Mouse (Mus musculus) MEL (cell line): ENCODE measurements around the gene Cd209b. TPM values are rescaled to one million over a fixed set of nuclear protein-coding genes. Genes with fewer than 3 reads are reported as not detected.
A peak's percentile ranks its signal among the peaks of the same experiment; 100 is the strongest.

Experiments
- DNase-seq: peaks from one replicate; pipeline ENCODE4 v3.0.0; 2011; ENCODE audit warnings: low read depth, low spot score
- H3K27ac ChIP-seq: 2 replicates; pipeline ENCODE4 v1.5.1; 2012; ENCODE audit warnings: low read depth, mild to moderate bottlenecking, control low read depth, low read length, moderate library complexity; ENCODE audit not compliant: control insufficient read depth
- H3K27me3 ChIP-seq, 2 experiments: fragments of 150-350 bp in 1 of 2; sonication (generic) in 1 of 2; 2 replicates each; pipeline ENCODE4 v1.6.1; 2012; ENCODE audit warnings: low read length in 2 of 2, mild to moderate bottlenecking in 2 of 2, improper control_type of control experiment in 1 of 2, moderate library complexity in 1 of 2; ENCODE audit not compliant: insufficient read depth in 2 of 2, control insufficient read depth in 1 of 2
- H3K36me3 ChIP-seq, 2 experiments: 2 replicates each; pipeline ENCODE4 v1.6.1; 2012 to 2014; ENCODE audit warnings: low read length in 2 of 2, improper control_type of control experiment in 1 of 2, inconsistent platforms in 1 of 2, mild to moderate bottlenecking in 1 of 2; ENCODE audit not compliant: insufficient read depth in 2 of 2, control insufficient read depth in 1 of 2
- H3K4me1 ChIP-seq, 2 experiments: fragments of 150-350 bp in 1 of 2; sonication (generic) in 1 of 2; 2 replicates each; pipeline ENCODE4 v1.6.1; 2012; ENCODE audit warnings: low read length in 2 of 2, improper control_type of control experiment in 1 of 2, mild to moderate bottlenecking in 1 of 2; ENCODE audit not compliant: insufficient read depth in 2 of 2, control insufficient read depth in 1 of 2
- H3K4me3 ChIP-seq, 2 experiments: fragments of 150-350 bp in 1 of 2; sonication (generic) in 1 of 2; 2 replicates each; pipeline ENCODE4 v1.5.1; 2012; ENCODE audit warnings: low read depth in 2 of 2, low read length in 2 of 2, mild to moderate bottlenecking in 2 of 2, moderate library complexity in 2 of 2, control low read depth in 1 of 2, improper control_type of control experiment in 1 of 2; ENCODE audit not compliant: control insufficient read depth in 1 of 2, insufficient read depth in 1 of 2
- H3K79me2 ChIP-seq: 2 replicates; pipeline ENCODE4 v1.6.1; 2012; ENCODE audit warnings: mild to moderate bottlenecking, low read length, moderate library complexity; ENCODE audit not compliant: control insufficient read depth, poor library complexity, insufficient read depth
- H3K9ac ChIP-seq: 2 replicates; pipeline ENCODE4 v1.6.1; 2012; ENCODE audit warnings: low read depth, mild to moderate bottlenecking, control low read depth, low read length, moderate library complexity; ENCODE audit not compliant: control insufficient read depth, poor library complexity, severe bottlenecking
- H3K9me3 ChIP-seq: fragments of 150-350 bp; sonication (generic); replicated peaks from 2 replicates; pipeline ENCODE4 v1.6.1; 2012; ENCODE audit warnings: mild to moderate bottlenecking, low read length, improper control_type of control experiment, moderate library complexity; ENCODE audit not compliant: insufficient read depth
- CHD1 ChIP-seq: IDR thresholded peaks from 2 replicates; pipeline ENCODE4 v1.6.1; 2012; ENCODE audit warnings: low read depth, mild to moderate bottlenecking, inconsistent platforms, low read length, improper control_type of control experiment
- CTCF ChIP-seq, 3 experiments: IDR thresholded peaks in 2 of 3; conservative IDR thresholded peaks in 1 of 3; 2 replicates each; pipeline ENCODE4 v1.5.1; 2011 to 2012; ENCODE audit warnings: low read length in 3 of 3, low read depth in 2 of 3, mild to moderate bottlenecking in 2 of 3, improper control_type of control experiment in 1 of 3, inconsistent platforms in 1 of 3, mixed read lengths in 1 of 3, moderate library complexity in 1 of 3; ENCODE audit not compliant: control insufficient read depth in 1 of 3, insufficient read depth in 1 of 3, poor library complexity in 1 of 3, severe bottlenecking in 1 of 3
- GABPA ChIP-seq: IDR thresholded peaks from 2 replicates; pipeline ENCODE4 v1.6.1; 2012; ENCODE audit warnings: low read depth, mild to moderate bottlenecking, inconsistent platforms, low read length, improper control_type of control experiment, moderate library complexity
- HCFC1 ChIP-seq: IDR thresholded peaks from 2 replicates; pipeline ENCODE4 v1.6.1; 2012; ENCODE audit warnings: low read depth, mild to moderate bottlenecking, inconsistent platforms, low read length, improper control_type of control experiment, moderate library complexity
- KAT2A ChIP-seq: conservative IDR thresholded peaks from 2 replicates; pipeline ENCODE4 v1.6.1; 2012; ENCODE audit warnings: low read depth, low read length, improper control_type of control experiment, inconsistent platforms
- MAFK ChIP-seq: IDR thresholded peaks from 2 replicates; pipeline ENCODE4 v1.6.1; 2011; ENCODE audit warnings: low read depth, mild to moderate bottlenecking, low read length, improper control_type of control experiment, borderline replicate concordance
- MYB ChIP-seq: IDR thresholded peaks from 2 replicates; pipeline ENCODE4 v1.6.1; 2011; ENCODE audit warnings: mild to moderate bottlenecking, low read depth, low read length, improper control_type of control experiment
- MYC ChIP-seq: IDR thresholded peaks from 2 replicates; pipeline ENCODE4 v1.6.1; 2011; ENCODE audit warnings: low read depth, mild to moderate bottlenecking, low read length, improper control_type of control experiment, moderate library complexity
- RAD21 ChIP-seq: IDR thresholded peaks from 2 replicates; pipeline ENCODE4 v1.6.1; 2011; ENCODE audit warnings: mild to moderate bottlenecking, low read depth, low read length, improper control_type of control experiment
- SMC3 ChIP-seq: IDR thresholded peaks from 2 replicates; pipeline ENCODE4 v1.6.1; 2011; ENCODE audit warnings: low read depth, low read length, improper control_type of control experiment
- TBP ChIP-seq: IDR thresholded peaks from 2 replicates; pipeline ENCODE4 v1.8.0; 2011; ENCODE audit warnings: low read depth, low read length, improper control_type of control experiment
- UBTF ChIP-seq: IDR thresholded peaks from 2 replicates; pipeline ENCODE4 v1.6.1; 2012; ENCODE audit warnings: low read depth, mild to moderate bottlenecking, inconsistent platforms, low read length, improper control_type of control experiment, moderate library complexity, borderline replicate concordance; ENCODE audit not compliant: insufficient read depth
- polyA plus RNA-seq, 2 experiments: library from polyadenylated mRNA; stranded (reverse) in 1 of 2; unstranded in 1 of 2; fragments of >175 nt in 1 of 2; fragments of >200 nt in 1 of 2; gene quantifications; 2 replicates each; pipeline versions ENCODE4 v1.2.1 to v1.2.4; 2012; ENCODE audit warnings: low replicate concordance in 2 of 2, low read depth in 1 of 2; ENCODE audit not compliant: insufficient read length in 2 of 2, insufficient read depth in 1 of 2, missing spikeins in 1 of 2
- total RNA-seq: library from RNA; depleted of rRNA; stranded (reverse); fragments of 300-350 nt; gene quantifications from 2 replicates; pipeline ENCODE4 v1.2.3, GENCODE M21; 2012; rRNA removed

The Cd209b gene
- total RNA-seq: not detected in 2 replicates
- not detected for polyA plus RNA-seq

GRCm38 (mm10) chr8:3926744-3927143 is at the start of gene Cd209b:
TSS of gene Cd209b (minus strand) at chr8:3926844.
- no peaks in the 10 kb centered on the region for H3K36me3 ChIP-seq
- H3K4me1 ChIP-seq: no peaks in the 10 kb centered on the region
- no peak within 1 kb of the TSS for H3K4me3 ChIP-seq
- H3K79me2 ChIP-seq: no peaks in the 10 kb centered on the region
- H3K27me3 ChIP-seq: no peaks in the 10 kb centered on the region
- H3K9ac ChIP-seq: no peak within 1 kb of the TSS
- DNase-seq: no peak
- no peaks in the 10 kb centered on the region for H3K9me3 ChIP-seq
- no peak within 1 kb of the TSS for H3K27ac ChIP-seq
- TF ChIP-seq MYC (no peak), MAFK (no peak), KAT2A (no peak)

DNA sequence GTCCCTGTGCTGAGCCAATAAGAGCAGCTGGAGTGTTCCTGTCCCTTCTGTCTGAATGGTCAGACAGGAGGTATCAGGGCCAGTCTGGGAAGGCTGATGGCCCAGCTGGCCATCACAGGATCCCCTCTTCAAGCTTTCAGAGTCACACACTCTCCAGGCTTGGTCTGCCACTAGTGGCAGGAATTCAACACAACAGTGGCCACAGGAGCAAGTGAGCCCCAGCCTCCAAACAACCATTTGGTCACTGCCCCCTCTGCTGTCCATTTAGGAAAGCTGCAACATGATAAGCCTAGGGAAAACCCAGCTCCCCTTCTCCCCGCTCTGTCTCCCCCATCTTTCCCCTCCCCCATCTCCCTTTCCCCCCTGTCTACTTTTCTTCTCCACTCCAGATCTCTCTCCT is 29.4 kb upstream of the Cd209b start:
- TF ChIP-seq RAD21 (peak; percentile 9), CHD1 (no peak), MYB (no peak), SMC3 (peak; percentile 46), CTCF (IDR thresholded peaks at IDR 0.05 in 2 of 3, conservative IDR thresholded peaks at IDR 0.05 in 1 of 3; ENCODE audit: control insufficient read depth in 1 of 3, insufficient read depth in 1 of 3, low read depth in 2 of 3, low read length in 3 of 3, poor library complexity in 1 of 3, severe bottlenecking in 1 of 3) (peak in 2 of 3 experiments; percentile 19 to 39; a peak in 3 of 6 replicates)
- Histone ChIP-seq H3K27me3 (no peaks in the 10 kb centered on the region), H3K4me3 (no peak overlapping the region), H3K36me3 (no peaks in the 10 kb centered on the region), H3K4me1 (no peaks in the 10 kb centered on the region), H3K79me2 (no peaks in the 10 kb centered on the region), H3K27ac (no peak overlapping the region), H3K9ac (no peak overlapping the region), H3K9me3 (no peaks in the 10 kb centered on the region)
- DNase-seq: peak; percentile 9

DNA sequence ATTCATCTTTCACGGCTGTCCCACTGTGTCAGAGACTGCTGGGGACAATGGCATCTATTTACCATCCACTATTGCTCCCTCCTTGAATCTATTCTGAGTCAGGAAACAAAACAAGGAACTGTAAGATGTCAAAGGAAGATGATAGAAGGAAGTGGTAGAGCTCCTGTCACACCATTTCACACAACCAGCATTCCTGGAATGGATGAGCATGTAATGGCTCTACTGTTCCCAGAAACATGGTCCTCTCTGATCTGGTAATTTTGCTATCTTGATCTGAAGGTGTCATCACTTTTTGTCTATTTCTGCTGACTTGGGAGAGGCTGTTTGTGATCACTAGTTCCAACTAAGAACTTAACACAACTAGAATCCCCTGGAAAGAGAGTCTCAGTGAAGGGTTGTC is 28.0 kb upstream of the Cd209b start, which contains the start of gene Cd209c:
Gene Cd209c, minus strand, starts transcription at position 101 of the 400 bp plus-strand sequence.
- no peak for DNase-seq
- H3K27me3 ChIP-seq: no peaks in the 10 kb centered on the region
- TF ChIP-seq TBP: no peak
- TF ChIP-seq HCFC1: no peak
- no peak for TF ChIP-seq SMC3
- no peak for TF ChIP-seq GABPA
- TF ChIP-seq CTCF (IDR thresholded peaks at IDR 0.05 in 2 of 3, conservative IDR thresholded peaks at IDR 0.05 in 1 of 3; ENCODE audit: control insufficient read depth in 1 of 3, insufficient read depth in 1 of 3, low read depth in 2 of 3, low read length in 3 of 3, poor library complexity in 1 of 3, severe bottlenecking in 1 of 3): no peak
- no peak for TF ChIP-seq MYB
- TF ChIP-seq UBTF: no peak
- TF ChIP-seq CHD1: no peak
- no peak within 1 kb of the TSS for H3K27ac ChIP-seq
- H3K4me1 ChIP-seq: no peaks in the 10 kb centered on the region
- no peaks in the 10 kb centered on the region for H3K79me2 ChIP-seq
- H3K9ac ChIP-seq: no peak within 1 kb of the TSS
- H3K4me3 ChIP-seq: no peak within 1 kb of the TSS
- H3K9me3 ChIP-seq: no peaks in the 10 kb centered on the region
- H3K36me3 ChIP-seq: no peaks in the 10 kb centered on the region
